Mouse (Mus musculus) thymus, postnatal 14 days (tissue): ENCODE data around the gene Prrc2a.

Experiments used
- DNase-seq: peaks from one replicate; pipeline ENCODE4 v3.0.0; 2021

The Prrc2a gene

DNA sequence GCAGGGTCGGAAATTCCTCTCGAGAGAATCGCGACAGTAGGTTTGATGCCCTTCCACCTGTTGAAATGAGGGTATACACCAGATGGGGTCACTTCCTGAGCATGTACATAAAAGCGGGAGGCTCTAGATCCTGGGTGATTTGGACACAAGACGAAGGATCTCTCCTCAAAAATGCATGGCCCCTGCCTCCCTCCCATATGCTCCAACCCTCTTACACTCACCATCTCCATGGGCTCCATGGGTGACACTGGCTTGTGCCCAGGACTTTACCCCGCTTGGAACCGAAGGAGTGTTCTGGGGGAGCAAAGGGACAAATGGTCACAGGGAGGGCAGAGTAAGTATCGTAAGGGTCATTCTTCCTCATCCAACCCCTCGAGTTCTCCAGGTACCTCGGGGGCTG lies 3.3 kb downstream of the Prrc2a start:
- DNase-seq, result no peak

DNA sequence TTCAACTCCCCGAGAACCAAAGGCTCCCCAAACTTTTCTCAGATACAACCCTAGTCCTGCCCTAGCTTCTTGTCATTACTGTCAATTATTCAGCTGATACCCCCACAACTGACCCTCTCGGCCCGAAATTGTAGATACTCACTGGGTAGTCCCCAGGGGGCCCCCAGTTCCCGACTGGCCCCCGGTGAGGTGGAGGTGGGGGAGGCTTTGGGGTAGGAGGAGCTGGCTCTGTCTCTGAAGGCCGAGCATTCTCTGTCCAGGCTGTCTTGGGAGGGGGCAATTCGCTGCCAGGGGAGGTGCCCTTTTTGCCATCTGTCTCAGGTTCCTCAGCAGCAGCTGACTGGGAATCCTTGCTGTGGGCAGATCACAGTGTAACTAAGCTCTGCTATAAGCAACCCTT lies 5.1 kb downstream of the Prrc2a start:
- no peak for DNase-seq

DNA sequence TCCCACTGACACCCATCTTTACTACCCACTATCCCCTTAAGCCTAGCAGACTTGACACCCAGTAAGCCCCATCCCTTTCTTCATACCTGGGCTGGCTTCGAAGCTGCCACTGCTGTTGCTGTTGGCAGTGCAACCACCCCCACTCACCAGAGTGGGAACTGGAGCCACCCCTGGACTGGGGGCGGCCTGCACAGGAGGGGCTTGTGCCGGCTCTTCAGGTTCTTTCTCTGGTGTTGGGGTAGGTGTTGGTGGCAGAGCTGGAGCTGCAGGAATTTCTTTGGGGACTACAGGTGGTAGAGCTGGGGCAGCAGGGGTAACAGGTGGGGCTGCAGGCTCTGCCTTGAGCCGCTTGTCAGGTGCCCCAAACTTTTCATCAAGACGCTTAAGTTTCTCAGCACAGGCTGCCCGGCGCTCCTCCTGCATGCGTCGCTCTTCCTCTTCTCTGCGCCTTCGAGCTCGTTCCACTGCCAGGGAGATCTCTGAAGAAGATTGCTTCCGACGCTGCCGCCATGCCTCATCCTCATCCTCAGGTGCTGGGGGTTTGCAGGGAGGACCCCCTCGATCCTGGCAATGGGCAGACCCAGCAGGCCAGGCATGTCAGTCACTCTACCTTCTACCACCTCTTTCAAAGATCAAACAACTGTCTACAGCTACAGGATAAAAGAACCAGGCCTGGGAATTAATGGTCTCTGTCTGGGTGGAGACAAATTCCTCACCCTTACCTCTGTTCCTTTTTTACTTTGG lies 5.7 kb downstream of the Prrc2a start:
- DNase-seq, result no peak

DNA sequence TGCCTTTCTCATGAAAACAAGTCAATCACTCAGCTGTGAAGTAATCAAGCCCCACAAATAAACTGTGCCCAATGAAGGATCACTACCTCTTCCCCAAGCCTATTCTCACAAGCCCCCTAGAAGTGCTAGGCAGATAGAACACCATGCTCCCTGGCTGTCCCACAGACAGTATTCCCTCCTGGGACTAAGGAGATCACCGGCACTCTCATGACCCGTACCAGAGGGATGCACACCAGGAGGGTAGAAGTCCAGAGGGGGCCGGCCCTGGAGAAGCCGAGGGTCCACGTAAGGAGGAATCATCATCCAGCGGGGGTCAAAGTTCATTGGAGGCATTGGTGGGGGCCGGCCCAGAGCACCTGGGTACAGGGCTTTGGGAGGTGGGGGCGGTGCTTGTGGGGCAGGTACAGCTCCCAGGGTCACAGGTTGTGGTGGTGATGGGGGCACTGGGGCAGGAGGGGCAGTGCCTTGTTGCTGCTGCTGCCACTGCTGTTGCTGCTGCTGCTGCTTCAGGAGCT lies 7.0 kb downstream of the Prrc2a start:
- no peak for DNase-seq

DNA sequence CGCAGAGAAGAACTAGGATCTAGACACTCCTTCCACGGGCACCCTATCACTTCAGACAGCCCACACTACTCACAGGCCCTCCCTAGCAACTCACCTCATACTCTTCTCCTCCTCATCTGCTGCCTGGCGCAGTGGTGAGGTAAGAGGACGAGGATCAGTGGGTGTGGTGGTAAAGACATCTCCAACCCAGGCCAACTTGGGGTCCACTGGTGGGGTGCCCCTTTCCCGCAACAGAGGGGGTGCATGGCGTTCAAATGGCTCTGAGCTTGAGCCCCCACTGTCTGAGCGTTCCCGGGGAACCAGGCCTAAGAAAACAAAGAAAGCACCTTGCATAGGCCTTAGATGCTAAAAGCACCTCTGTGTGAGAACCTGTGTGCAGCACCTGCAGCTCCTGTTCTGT lies 7.4 kb downstream of the Prrc2a start:
- DNase-seq, result no peak

DNA sequence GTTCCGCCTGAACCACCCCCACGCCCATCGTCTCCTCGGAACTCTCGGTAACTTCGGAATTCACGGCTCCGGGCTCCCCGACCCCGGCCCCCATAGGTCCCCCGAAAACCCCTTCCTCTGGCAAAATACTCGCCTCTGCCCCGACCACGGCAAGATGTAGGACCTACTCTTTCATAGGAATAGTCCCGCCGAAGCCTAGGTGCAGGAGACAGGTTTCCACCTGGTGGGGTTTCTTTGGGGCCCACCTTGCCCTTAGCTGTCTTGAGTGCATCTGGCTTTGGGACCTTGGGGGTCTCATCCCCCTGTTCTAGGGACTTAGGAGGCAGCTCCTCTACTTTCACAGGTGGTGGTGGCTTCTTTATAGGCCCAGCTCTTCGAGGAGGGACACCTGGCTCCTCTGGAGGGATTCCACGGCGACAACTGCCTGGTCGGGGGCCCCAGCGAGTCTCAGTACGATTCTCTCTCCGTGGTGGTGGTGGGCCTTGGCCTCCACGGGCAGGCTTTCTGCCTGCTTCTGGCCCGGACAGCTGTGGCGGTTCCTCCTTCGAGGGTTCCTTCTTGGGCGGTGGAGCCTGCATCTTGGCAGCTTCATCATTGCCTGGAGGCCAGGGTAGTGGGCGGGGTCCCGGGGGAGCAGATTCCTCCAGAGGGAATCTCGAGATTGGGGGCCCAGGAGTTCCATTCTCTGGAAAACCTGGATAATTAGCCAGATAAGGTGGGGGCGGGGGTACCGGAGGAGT lies 8.1 kb downstream of the Prrc2a start:
- DNase-seq, result no peak

DNA sequence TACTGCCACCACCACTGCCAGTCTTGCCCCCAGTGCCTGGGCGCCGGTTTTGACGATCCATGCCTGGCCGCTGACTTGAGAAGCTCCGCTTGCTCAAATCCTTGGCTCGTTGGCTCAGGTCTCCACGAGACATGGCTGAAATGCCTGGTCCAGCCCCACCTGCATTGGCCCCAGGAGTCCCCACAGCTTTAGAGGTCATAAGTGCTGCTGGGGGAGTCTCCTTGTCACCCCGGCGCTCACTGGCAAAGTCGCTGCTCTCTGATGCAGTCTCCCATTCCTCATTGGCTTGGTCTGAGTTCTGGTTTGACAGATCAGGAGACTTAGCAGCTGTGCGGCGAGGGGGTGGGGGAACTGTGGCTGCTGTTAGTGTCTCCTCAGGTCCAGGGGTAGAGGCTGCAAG lies 9.2 kb downstream of the Prrc2a start:
- DNase-seq, result no peak

DNA sequence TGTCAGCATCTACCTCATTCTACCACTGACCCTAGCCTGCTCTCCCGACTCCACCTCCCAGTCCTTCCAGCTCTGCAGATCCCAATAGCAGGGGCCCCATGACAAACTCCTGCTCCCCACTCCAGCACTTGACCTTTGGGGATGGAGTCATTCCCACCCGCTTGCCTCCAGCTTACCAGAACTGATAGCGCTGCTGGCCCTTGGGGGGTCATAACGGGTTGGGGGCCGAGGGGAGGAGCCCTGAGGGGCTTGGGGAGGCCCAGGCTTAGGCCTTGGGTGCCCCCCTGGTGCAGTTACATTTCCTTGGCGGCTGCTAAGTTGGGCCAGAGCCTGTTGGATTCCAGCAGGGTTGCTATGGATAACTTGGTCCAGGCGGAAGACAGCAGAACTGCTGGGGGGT lies 10.1 kb downstream of the Prrc2a start:
- DNase-seq, result no peak

DNA sequence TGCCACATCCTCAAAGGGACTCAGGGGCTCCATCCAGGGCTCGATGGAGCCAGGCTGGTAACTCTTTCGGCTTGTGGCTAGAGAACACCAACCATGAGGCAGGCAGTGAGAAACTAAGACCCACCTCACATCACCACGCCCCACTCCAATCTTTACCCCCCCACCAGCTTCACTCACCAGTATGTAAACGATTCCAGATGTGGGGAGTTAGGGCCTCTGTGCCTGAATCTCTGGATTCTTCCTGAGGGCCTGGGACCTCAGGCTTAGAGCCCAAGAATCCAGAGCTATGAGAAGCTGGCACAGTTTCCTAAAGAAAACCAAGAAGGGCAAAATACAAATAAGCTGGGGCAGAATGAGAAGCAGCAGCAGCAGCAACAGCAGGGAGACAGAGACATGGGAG lies 10.8 kb downstream of the Prrc2a start:
- DNase-seq, result no peak

DNA sequence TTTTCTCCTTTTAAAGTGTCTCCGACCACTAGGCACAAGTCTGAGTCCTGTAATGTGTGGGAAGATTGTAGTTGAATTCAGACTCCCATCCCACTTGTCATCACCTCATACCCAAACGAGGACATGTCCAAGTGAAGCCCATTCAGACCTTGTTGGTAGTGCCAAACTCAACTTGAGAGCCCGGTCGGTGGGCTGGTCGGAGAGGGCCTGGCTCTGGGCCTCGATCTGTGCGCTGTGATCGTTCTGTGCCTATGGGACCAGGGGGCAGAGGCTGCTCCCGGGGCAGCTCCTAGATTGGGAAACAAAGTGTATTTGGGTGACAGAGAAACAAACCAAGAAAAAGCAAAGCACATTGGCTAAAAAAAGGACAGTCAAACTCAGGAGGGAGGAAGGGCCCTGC lies 11.6 kb downstream of the Prrc2a start:
- DNase-seq, result no peak

DNA sequence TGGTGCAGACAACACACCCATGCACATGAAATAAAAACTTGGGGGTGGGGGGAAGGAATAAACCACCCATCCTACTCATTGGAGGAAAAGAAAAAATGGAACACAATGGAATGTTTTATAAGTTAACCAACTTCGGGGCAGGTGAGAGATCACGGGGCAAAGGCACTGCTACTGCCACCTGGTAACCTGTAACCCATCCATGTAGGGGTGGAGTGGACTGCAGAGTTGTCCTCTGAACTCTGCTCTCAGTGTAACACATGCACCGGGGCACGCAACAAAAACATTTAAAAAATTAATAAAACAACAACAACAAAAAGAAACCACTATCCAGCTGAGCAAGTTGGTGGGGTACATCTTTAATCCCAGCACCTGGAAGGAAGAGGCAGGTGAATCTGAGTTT lies 12.6 kb downstream of the Prrc2a start:
- DNase-seq, result no peak

DNA sequence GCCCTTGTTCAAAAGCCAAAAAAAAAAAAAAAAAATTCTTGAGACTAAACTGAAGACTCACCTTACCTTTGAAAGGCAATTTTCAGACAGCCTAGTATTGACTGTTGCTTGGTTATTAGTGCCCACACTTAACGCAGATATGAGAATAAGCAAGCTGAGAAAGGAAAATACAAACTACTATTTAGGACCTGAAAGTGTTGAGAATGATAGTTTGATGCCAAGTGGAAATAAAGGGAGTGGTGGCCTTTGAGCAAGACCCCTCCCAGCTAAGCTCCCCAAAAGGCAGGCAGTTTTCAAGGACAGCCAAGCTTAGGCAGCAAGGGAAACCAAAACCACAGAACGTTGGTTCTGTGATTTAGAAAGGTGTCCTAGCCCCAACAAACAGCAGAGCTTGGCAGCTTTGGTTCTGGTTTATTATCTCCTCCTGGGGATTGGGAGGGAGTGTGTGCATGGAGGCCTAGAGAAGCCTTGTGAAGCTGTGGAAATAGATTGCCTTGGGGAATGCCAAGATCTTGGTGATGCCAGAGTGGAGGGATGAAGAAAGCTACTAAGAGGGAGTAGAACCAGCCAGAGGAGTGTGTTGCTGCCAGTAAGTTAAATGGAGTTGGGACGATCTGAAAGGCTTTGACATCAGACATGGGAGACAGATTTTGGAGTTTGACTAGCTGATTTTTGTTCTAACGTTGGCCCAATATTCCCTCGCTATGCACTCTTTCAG lies 16.6 kb downstream of the Prrc2a start:
- no peak for DNase-seq

DNA sequence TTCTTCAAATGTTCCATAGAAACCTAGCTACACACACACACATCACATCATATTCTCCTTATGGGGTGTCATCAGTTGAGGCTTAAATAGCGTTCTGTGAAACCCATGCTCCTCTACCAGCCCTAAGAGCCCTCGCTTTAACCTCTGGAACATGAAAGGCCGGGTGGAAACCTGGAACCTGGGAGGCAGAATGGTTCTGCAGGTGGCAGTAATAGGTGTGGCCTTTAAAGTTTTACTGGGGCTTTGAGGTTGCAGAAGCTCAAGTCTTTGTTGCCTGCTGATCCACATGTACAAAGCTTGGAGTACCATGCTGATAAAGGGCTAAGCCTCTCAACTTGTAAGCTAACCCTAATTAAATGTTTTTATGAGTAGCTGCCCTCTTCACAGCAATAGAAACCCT lies 17.3 kb downstream of the Prrc2a start:
- no peak for DNase-seq

DNA sequence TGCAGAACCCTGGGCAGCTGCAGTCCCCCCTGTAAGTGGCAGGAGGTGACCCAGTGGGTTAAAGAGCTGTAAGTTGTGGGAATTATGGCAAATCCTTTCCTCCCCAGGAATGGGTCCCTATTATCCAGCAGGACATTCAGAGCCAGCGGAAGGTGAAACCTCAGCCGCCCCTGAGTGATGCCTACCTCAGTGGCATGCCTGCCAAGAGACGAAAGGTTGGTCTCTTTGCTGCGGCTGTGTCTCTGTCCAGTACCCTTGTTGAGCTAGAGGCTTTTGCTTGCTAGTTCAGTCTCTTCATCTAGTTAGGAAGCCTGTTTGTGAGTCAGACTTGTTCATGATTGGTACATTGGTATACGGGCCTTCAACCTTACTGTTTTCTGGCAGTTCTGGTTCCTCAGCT lies 18.6 kb downstream of the Prrc2a start:
- no peak for DNase-seq

DNA sequence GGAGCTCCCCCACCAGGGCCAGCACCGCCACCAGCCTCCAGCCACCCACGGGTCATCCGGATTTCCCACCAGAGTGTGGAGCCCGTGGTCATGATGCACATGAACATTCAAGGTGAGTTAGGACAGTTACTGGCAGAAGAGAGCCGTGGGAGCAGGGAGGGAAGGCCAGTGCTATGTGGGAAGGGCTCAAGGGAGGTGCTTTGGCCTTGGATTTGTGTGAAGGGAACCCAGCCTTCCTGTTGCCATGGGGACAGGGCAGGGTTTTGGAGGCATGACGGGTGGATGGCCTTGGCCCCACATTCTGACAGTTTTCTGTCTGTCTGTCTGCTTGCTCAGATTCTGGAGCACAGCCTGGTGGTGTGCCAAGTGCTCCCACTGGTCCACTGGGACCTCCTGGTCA lies 22.7 kb downstream of the Prrc2a start:
- no peak for DNase-seq

DNA sequence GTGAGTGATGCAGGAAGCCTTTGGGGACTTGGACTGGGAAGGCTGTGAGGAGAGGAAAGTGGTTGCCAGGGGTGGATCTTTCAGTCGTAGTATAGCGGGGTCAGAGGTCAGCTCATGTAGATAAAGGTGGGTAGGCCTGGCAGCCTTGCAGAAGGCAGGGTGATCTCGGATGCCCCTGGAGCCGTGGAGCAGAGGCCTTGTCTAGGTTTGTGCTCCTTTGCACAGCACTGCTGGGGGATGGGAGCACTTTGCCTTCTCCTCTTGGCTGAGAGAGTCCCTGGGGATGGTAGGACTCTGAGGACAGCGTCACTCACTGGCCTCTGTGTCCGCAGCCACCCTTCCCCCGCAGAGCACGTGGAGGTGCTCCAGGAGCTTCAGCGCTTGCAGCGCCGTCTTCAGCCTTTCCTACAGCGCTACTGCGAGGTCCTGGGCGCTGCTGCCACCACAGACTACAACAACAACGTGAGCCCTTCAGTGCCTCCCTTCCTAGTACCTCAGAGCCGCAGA lies 24.2 kb downstream of the Prrc2a start:
- DNase-seq, result no peak

DNA sequence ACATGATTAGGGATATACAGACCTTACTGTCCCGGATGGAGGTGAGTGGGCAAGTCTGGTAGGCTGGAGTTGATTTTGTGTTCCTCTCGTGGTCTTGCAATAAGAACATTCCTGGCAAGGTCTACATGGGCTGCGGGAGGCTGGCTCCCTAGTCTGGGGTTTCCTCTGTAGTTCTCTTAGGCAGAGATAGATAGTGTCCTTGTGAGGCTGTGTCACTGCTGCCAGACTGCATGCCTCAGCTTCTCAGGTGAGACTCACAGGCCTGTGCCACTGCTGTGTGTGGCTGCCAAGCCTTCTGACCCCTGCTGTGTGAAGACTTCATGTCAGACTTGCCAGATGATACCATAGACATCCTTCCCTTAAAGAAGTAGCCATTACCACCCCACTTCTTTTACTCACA lies 25.4 kb downstream of the Prrc2a start:
- no peak for DNase-seq

DNA sequence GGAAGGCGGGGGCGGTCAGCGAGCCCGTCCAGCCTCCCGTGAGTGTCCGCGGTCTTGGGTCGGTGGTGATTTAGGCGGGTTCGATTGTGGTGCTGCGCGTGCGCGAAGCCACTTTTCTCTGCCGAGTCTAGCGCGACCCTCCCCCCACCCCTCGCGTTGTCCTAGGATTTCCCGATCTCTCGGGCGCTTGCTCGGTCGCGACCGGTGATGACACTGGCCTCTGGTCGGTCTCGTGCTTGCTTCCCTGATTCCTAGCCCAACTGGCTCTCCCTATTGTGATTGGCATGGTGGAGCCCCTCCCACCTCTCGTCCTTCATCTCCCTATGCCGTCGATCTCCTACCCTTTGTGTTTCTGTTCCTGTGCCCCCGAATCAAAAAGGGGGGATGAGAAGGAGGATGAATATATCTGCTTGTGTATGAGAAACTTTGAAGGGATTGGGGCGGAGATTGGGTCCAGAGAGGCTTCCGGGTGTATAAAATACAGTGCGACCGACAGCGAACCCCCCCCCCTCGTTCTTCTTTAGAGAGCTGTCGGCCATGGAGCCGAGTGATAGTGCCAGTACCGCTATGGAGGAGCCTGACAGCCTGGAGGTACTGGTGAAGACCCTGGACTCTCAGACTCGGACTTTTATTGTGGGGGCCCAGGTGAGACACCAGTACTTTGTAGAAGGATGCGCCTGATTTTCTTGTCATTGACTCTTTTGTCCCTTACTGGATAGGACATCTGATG lies 28.9 kb downstream of the Prrc2a start:
- DNase-seq, result no peak

DNA sequence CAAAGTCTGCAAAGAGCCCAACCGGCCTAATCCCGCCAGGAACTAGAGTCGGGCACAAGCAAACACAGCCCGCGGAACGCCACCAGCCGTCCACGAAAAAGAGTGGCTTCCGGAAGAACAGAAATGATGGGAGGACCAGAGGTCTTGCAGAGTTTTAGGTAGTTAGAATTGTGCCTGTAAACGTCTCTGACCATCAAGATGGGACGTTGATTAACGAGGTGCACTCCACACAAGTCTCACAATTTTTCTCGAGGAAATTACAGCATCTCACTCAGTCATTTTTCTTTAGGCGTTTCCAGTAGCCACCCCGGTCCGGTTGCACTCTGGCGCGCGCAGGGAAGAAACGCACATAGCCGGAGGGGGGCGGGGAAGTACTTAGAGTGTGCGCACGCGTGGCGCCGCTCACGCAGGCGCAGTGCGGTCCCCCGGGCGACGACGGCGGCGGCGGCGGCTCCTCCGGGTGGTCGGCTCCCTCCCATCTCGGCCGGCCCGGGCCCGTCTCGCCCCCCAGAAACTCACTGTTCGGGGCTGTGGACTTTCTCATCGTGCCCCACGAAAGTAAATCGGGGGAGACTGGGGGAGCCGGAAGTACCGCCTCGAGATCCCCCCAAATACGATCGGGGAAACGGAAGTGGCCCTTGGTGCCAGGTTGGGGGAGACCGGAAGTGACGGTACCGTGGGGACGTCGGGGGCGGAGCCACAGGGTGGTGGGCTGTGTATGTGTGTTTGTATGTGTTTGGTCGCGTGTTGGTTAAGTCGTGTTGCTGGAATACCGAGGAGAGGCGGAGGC lies 29.7 kb downstream of the Prrc2a start, which contains the start of gene Bag6:
Gene Bag6 (plus strand): TSS at position 378 of the 790 bp plus-strand sequence.
- peak; percentile 95 for DNase-seq

DNA sequence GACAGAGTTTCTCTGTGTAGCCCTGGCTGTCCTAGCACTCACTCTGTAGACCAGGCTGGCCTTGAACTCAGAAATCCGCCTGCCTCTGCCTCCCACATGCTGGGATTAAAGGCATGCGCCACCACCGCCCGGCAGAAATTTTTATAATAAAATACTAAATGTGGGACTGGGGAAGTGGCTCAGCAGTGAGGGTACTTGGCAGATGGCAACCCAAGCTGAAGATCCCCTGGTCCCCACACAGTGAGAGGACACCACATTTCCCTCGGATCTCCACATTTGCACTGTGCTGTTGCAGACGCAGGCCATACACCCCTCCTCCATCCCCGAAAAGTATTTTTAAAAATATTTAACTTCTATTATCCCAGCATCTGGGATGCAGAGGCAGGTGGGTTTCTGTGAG lies 31.2 kb downstream of the Prrc2a start:
- no peak for DNase-seq

DNA sequence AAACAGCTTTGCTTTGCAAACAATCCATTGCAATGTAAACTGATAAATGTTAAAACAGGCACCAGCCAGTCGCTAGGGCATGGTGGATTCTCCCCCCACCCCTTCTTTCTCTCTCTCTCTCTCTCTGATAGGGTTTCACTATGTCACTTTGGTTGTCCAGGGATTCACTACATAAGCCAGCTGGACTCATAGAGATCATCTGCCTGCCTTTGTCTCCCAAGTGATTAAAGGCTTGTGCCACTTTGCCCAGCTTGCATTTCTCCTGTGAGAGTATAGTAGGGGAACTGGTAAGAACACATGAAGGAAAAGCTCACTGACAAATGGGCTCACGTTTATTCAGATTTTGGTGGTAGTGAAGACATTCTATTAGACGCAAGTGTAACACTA lies 32.5 kb downstream of the Prrc2a start:
- DNase-seq, result no peak
